Comparison of ENCODE assay signal across 8 mouse cellular contexts in genomic region chr1:71556688-71557612, GRCm38 (mm10). TPM values are rescaled to one million over a fixed set of nuclear protein-coding genes. Genes with fewer than 3 reads are reported as not detected.
DNase-seq lines count a peak whose midpoint lies in the region; ATAC-seq and TF ChIP-seq lines count a peak whose summit lies in the region.

Gene Atic (plus strand): TSS chr1:71557150.

- peaks cover 31% of the 10 kb centered on the region for H3K36me3 ChIP-seq in embryonic facial prominence, embryonic 13.5 days
- no peaks in the 10 kb centered on the region for H3K36me3 ChIP-seq in kidney, adult 2 months (ENCODE audit: control insufficient read depth, insufficient read depth, low read length)
- H3K36me3 ChIP-seq in limb, embryonic 12.5 days: peaks cover 30% of the 10 kb centered on the region
- H3K36me3 ChIP-seq in midbrain, embryonic 15.5 days (replicated peaks): 0 out of 2 replicates have a peak, but pooled peaks cover 5% of the 10 kb centered on the region
- peaks cover 12% of the 10 kb centered on the region for H3K36me3 ChIP-seq in spleen, adult 2 months (ENCODE audit: control insufficient read depth, insufficient read depth, low read length)

- H3K4me2 ChIP-seq in embryonic facial prominence, embryonic 13.5 days: peak within 1 kb of the TSS; percentile 88
- peak within 1 kb of the TSS; percentile 81 for H3K4me2 ChIP-seq in limb, embryonic 12.5 days
- H3K4me2 ChIP-seq in midbrain, embryonic 15.5 days: peak within 1 kb of the TSS; percentile 94

- peak within 1 kb of the TSS; percentile 82 for H3K27ac ChIP-seq in embryonic facial prominence, embryonic 13.5 days
- no peak within 1 kb of the TSS for H3K27ac ChIP-seq in kidney, adult 2 months (ENCODE audit: insufficient read depth, low read depth, low read length)
- H3K27ac ChIP-seq in limb, embryonic 12.5 days: peak within 1 kb of the TSS; percentile 82
- H3K27ac ChIP-seq in midbrain, embryonic 15.5 days: peak within 1 kb of the TSS; percentile 71
- H3K27ac ChIP-seq in spleen, adult 2 months (ENCODE audit: insufficient read depth, low read length): peak within 1 kb of the TSS; percentile 63

- peak; percentile 98 for ATAC-seq in embryonic facial prominence, embryonic 13.5 days (ENCODE audit: insufficient number of reproducible peaks, insufficient read depth, low FRiP score, low TSS enrichment, low read depth)
- peak; percentile 98 for ATAC-seq in limb, embryonic 12.5 days (ENCODE audit: insufficient number of reproducible peaks, insufficient read depth, low FRiP score, low TSS enrichment, low read depth)
- peak; percentile 99 for ATAC-seq in midbrain, embryonic 15.5 days (replicated peaks)

- peak within 1 kb of the TSS; percentile 86 for H3K9ac ChIP-seq in embryonic facial prominence, embryonic 13.5 days
- peak within 1 kb of the TSS; percentile 79 for H3K9ac ChIP-seq in limb, embryonic 12.5 days (replicated peaks)
- peak within 1 kb of the TSS; percentile 79 for H3K9ac ChIP-seq in midbrain, embryonic 15.5 days

- H3K4me1 ChIP-seq in embryonic facial prominence, embryonic 13.5 days: peaks cover 10% of the 10 kb centered on the region
- no peaks in the 10 kb centered on the region for H3K4me1 ChIP-seq in kidney, adult 2 months (ENCODE audit: control insufficient read depth, insufficient read depth, low read length)
- H3K4me1 ChIP-seq in limb, embryonic 12.5 days (replicated peaks): peaks cover 12% of the 10 kb centered on the region
- H3K4me1 ChIP-seq in midbrain, embryonic 15.5 days: peaks cover 20% of the 10 kb centered on the region; the same call in 1 of the 2 replicates
- H3K4me1 ChIP-seq in spleen, adult 2 months (ENCODE audit: control insufficient read depth, insufficient read depth, insufficient read length): peaks cover 2% of the 10 kb centered on the region; the same call in 1 of the 2 replicates

- H3K27me3 ChIP-seq in embryonic facial prominence, embryonic 13.5 days: no peaks in the 10 kb centered on the region
- H3K27me3 ChIP-seq in kidney, adult 2 months (replicated peaks; ENCODE audit: control insufficient read depth, insufficient read depth, low read length): no peaks in the 10 kb centered on the region
- no peaks in the 10 kb centered on the region for H3K27me3 ChIP-seq in limb, embryonic 12.5 days
- no peaks in the 10 kb centered on the region for H3K27me3 ChIP-seq in midbrain, embryonic 15.5 days (replicated peaks)
- H3K27me3 ChIP-seq in spleen, adult 2 months (ENCODE audit: control insufficient read depth, insufficient read depth, low read length): no peaks in the 10 kb centered on the region

- H3K4me3 ChIP-seq in embryonic facial prominence, embryonic 13.5 days: peak within 1 kb of the TSS; percentile 75
- H3K4me3 ChIP-seq in kidney, adult 2 months (ENCODE audit: insufficient read depth, low read depth, low read length): peak within 1 kb of the TSS; percentile 68
- peak within 1 kb of the TSS; percentile 71 for H3K4me3 ChIP-seq in limb, embryonic 12.5 days (replicated peaks)
- peak within 1 kb of the TSS; percentile 61 for H3K4me3 ChIP-seq in midbrain, embryonic 15.5 days
- H3K4me3 ChIP-seq in spleen, adult 2 months (ENCODE audit: extremely low read depth, insufficient read depth, insufficient read length): peak within 1 kb of the TSS; percentile 89

- under 1% methylated on average over 55 of the region's 55 CpGs for WGBS in embryonic facial prominence, embryonic 13.5 days
- 1% methylated on average over 55 of the region's 55 CpGs for WGBS in kidney, adult 2 months
- under 1% methylated on average over 51 of the region's 55 CpGs for WGBS in limb, embryonic 12.5 days
- WGBS in midbrain, embryonic 15.5 days: under 1% methylated on average over 55 of the region's 55 CpGs
- under 1% methylated on average over 54 of the region's 55 CpGs for WGBS in spleen, adult 2 months

- 0 out of 2 replicates have a peak, but pooled peaks cover 6% of the 10 kb centered on the region for H3K9me3 ChIP-seq in embryonic facial prominence, embryonic 13.5 days
- H3K9me3 ChIP-seq in limb, embryonic 12.5 days: peaks cover 9% of the 10 kb centered on the region
- no peaks in the 10 kb centered on the region for H3K9me3 ChIP-seq in midbrain, embryonic 15.5 days

- peak; percentile 99 for DNase-seq in 3134 (ENCODE audit: extremely low read depth, insufficient read length, low spot score)
- peak; percentile 94 to 97 for DNase-seq in adrenal gland, postnatal 36 days
- peak; percentile 92 to 95 for DNase-seq in heart, adult 18-20 months
- DNase-seq in kidney, adult 2 months: peak; percentile 94
- peak; percentile 78 to 90 for DNase-seq in spleen, adult 2 months (ENCODE audit: low read depth in 1 of 2, low spot score in 2 of 2)

- no peak for TF ChIP-seq POLR2A in kidney, adult 2 months (IDR thresholded peaks at IDR 0.05; ENCODE audit: low read depth, low read length)
- peak; percentile 34 for TF ChIP-seq POLR2A in spleen, adult 2 months (IDR thresholded peaks at IDR 0.05; ENCODE audit: low read depth, low read length)

- TF ChIP-seq CTCF in kidney, adult 2 months (conservative IDR thresholded peaks at IDR 0.05; ENCODE audit: insufficient read depth, insufficient read length, low read depth, low read length): no peak
- TF ChIP-seq CTCF in spleen, adult 2 months (IDR thresholded peaks at IDR 0.05; ENCODE audit: extremely low read depth, insufficient read depth, insufficient read length, insufficient replicate concordance): no peak

RNA-seq across cellular contexts. Expression of gene Atic, which starts in this region (rescaled TPM):
- 10 to 100 TPM; 63.0 to 67.6 TPM for total RNA-seq in adrenal gland, postnatal 36 days (2021)
- 76.1 TPM in 2 replicates for polyA plus RNA-seq in embryonic facial prominence, embryonic 13.5 days (2015; fragmentation: Nextera tagmentation; extraction: Ambion mirVana)
- total RNA-seq in heart, adult 18-20 months (2021): 10 to 100 TPM; 25.6 to 26.6 TPM
- polyA plus RNA-seq in kidney, adult 2 months (2012; rRNA removed): 17.0 and 19.2 TPM in 2 replicates
- polyA plus RNA-seq in limb, embryonic 12.5 days (2016; fragmentation: Nextera tagmentation; extraction: Ambion mirVana): 62.4 and 64.2 TPM in 2 replicates
- polyA plus RNA-seq in midbrain, embryonic 15.5 days (2015; fragmentation: Nextera tagmentation; extraction: Ambion mirVana): 28.7 and 29.4 TPM in 2 replicates
- 23.4 and 24.9 TPM in 2 replicates for polyA plus RNA-seq in spleen, adult 2 months (2012; rRNA removed)
